Mouse (Mus musculus) testis, adult 2 months (tissue): ENCODE measurements around the gene Prkab1. TPM values are rescaled to one million over a fixed set of nuclear protein-coding genes. Genes with fewer than 3 reads are reported as not detected.

Source experiments
- H3K27ac ChIP-seq: fragments of 200-500 bp; 2 replicates; pipeline ENCODE4 v1.5.1; 2012; ENCODE audit warnings: low read depth, low read length; ENCODE audit not compliant: control insufficient read depth, insufficient read depth
- H3K27me3 ChIP-seq: fragments of 200-500 bp; 2 replicates; pipeline ENCODE4 v1.6.1; 2012; ENCODE audit warnings: mild to moderate bottlenecking, low read length, moderate library complexity; ENCODE audit not compliant: control insufficient read depth, insufficient read depth
- H3K36me3 ChIP-seq: fragments of 200-500 bp; 2 replicates; pipeline ENCODE4 v1.6.1; 2012; ENCODE audit warnings: mild to moderate bottlenecking, low read length; ENCODE audit not compliant: control insufficient read depth, insufficient read depth
- H3K4me1 ChIP-seq: fragments of 200-500 bp; 2 replicates; pipeline ENCODE4 v1.6.1; 2012; ENCODE audit warnings: low read length; ENCODE audit not compliant: control insufficient read depth, insufficient read depth
- H3K4me3 ChIP-seq: fragments of 200-500 bp; 2 replicates; pipeline ENCODE4 v1.5.1; 2012; ENCODE audit warnings: low read depth, mild to moderate bottlenecking, low read length, moderate library complexity, mixed read lengths; ENCODE audit not compliant: control insufficient read depth
- CTCF ChIP-seq: fragments of 200-500 bp; IDR thresholded peaks from 2 replicates; pipeline ENCODE4 v1.5.1; 2012; ENCODE audit warnings: low read depth, mild to moderate bottlenecking, inconsistent platforms, low read length, moderate library complexity; ENCODE audit not compliant: control insufficient read depth, insufficient read depth, insufficient replicate concordance
- POLR2A ChIP-seq: fragments of 200-500 bp; IDR thresholded peaks from 2 replicates; pipeline ENCODE4 v1.6.1; 2012; ENCODE audit warnings: low read depth, mild to moderate bottlenecking, inconsistent platforms, low read length, moderate library complexity; ENCODE audit not compliant: control insufficient read depth
- polyA plus RNA-seq: library from polyadenylated mRNA; depleted of rRNA; stranded (reverse); fragments of >200 nt; gene quantifications from 2 replicates; pipeline ENCODE4 v1.2.3, GENCODE M21; 2012; rRNA removed

Gene Prkab1
- polyA plus RNA-seq, 1 experiment = 10.5 TPM

GRCm38 (mm10) chr5:115975672-115976071 is 48.6 kb downstream of the Prkab1 start:
- H3K27me3 ChIP-seq = no peaks in the 10 kb centered on the region
- H3K36me3 ChIP-seq = peaks cover 3% of the 10 kb centered on the region
- no peak overlapping the region for H3K27ac ChIP-seq
- H3K4me1 ChIP-seq = no peaks in the 10 kb centered on the region
- TF ChIP-seq POLR2A = no peak
- no peak for TF ChIP-seq CTCF
- no peak overlapping the region for H3K4me3 ChIP-seq

- Histone ChIP-seq H3K4me1 (no peaks in the 10 kb centered on the region), H3K27ac (no peak overlapping the region), H3K4me3 (no peak overlapping the region), H3K36me3 (peaks cover 3% of the 10 kb centered on the region), H3K27me3 (no peaks in the 10 kb centered on the region)
- no peak for TF ChIP-seq CTCF
- TF ChIP-seq POLR2A = no peak
Measured at GRCm38 (mm10) chr5:115971236-115971635, 53.1 kb downstream of the Prkab1 start.

Other genes with a start within 250 kb of the Prkab1 start
- gene Cit, start 179.2 kb downstream of the Prkab1 start, polyA plus RNA-seq = 17.7 and 19.0 TPM in 2 replicates
- gene Tmem233, start 58.7 kb upstream of the Prkab1 start, polyA plus RNA-seq = not detected in 2 replicates